Mouse (Mus musculus): Measurements from ENCODE around the gene Gm3618. TPM values are rescaled to one million over a fixed set of nuclear protein-coding genes. Genes with fewer than 3 reads are reported as not detected.
"Not testable (repeated sequence)": the region's sequence is repeated elsewhere in the genome, so short reads cannot be mapped to it uniquely, and the experiment has no call there.

Gm3618 gene
- total RNA-seq (2014; fragmentation: Nextera tagmentation) (not detected in 2 replicates), total RNA-seq (2017) (not detected in 2 replicates), polyA plus RNA-seq (2012) (not detected in 2 replicates)

- H3K9me3 ChIP-seq (replicated peaks); H3K36me3 ChIP-seq (replicated peaks); H3K27me3 ChIP-seq (ENCODE audit: insufficient read depth, low read length); DNase-seq (ENCODE audit: low spot score); H3K4me3 ChIP-seq (ENCODE audit: low read depth, low read length); H3K4me1 ChIP-seq (ENCODE audit: insufficient read depth, low read depth, low read length); ATAC-seq (ENCODE audit: extremely low read depth, insufficient number of reproducible peaks, low FRiP score, poor library complexity, severe bottlenecking): not testable (repeated sequence)
Observed at GRCm38 (mm10) chr14:6343578-6343977, at the start of gene Gm3618. Gene Gm3618 (minus strand): TSS chr14:6343678.

DNA sequence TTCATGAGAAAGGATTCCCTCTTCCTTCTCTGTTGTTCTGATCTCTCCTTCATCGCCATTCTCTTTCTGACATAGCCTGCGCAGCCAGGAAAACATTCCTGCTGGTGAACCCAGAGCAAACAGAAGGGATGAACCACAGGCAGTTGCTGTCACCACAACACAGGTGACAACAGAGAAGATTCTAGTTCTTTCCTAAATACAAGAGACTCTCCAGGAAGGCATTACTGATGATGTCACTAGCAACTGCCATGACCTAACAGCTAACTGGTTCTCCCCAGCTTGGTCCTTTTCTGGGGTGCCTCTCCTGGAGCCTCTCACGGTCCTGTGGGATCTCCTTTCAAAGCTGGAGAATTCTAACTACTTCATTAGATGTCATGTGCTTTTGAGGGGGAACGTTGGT lies 46.7 kb upstream of the Gm3618 start, which contains the start of gene Gm16440:
Gm16440 (minus strand) TSS at position 101 of the 400 bp plus-strand sequence.
- not testable (repeated sequence) for H3K9me3 ChIP-seq (replicated peaks); ATAC-seq (ENCODE audit: extremely low read depth, insufficient number of reproducible peaks, low FRiP score, poor library complexity, severe bottlenecking); H3K27me3 ChIP-seq (ENCODE audit: insufficient read depth, low read length); H3K4me3 ChIP-seq (ENCODE audit: low read depth, low read length); H3K4me1 ChIP-seq (ENCODE audit: insufficient read depth, low read depth, low read length); DNase-seq (ENCODE audit: low spot score); H3K36me3 ChIP-seq (replicated peaks)

DNA sequence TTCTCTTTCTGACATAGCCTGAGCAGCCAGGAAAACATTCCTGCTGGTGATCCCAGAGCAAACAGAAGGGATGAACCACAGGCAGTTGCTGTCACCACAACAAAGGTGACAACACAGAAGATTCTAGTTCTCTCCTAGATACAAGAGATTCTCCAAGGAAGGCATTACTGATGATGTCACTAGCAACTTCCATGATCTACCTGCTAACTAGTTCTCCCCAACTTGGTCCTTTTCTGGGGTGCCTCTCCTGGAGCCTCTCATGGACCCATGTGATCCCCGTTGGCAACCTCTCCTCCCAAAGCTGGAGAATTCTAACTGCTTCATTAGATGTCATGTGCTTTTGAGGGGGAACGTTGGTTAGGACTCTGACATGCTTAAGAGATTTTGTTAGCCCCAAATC lies 38.7 kb downstream of the Gm3618 start, which contains the start of gene Gm21103:
Gm21103 (minus strand) TSS at position 101 of the 400 bp plus-strand sequence.
- not testable (repeated sequence) for H3K27me3 ChIP-seq (ENCODE audit: insufficient read depth, low read length); H3K4me1 ChIP-seq (ENCODE audit: insufficient read depth, low read depth, low read length); H3K4me3 ChIP-seq (ENCODE audit: low read depth, low read length); ATAC-seq (ENCODE audit: extremely low read depth, insufficient number of reproducible peaks, low FRiP score, poor library complexity, severe bottlenecking); H3K36me3 ChIP-seq (replicated peaks); H3K9me3 ChIP-seq (replicated peaks); DNase-seq (ENCODE audit: low spot score)

GRCm38 (mm10) chr14:6286931-6287715 lies 56.4 kb downstream of the Gm3618 start, which contains the start of gene Gm3411:
Gene Gm3411 (minus strand): TSS chr14:6287250.
- not testable (repeated sequence) for H3K4me3 ChIP-seq (ENCODE audit: low read depth, low read length); H3K36me3 ChIP-seq (replicated peaks); H3K27me3 ChIP-seq (ENCODE audit: insufficient read depth, low read length); H3K4me1 ChIP-seq (ENCODE audit: insufficient read depth, low read depth, low read length); H3K9me3 ChIP-seq (replicated peaks); ATAC-seq (ENCODE audit: extremely low read depth, insufficient number of reproducible peaks, low FRiP score, poor library complexity, severe bottlenecking); DNase-seq (ENCODE audit: low spot score)

Other genes starting within 250 kb of the Gm3618 start
- gene Gm8206, start 249.7 kb downstream of the Gm3618 start, total RNA-seq (2014; fragmentation: Nextera tagmentation) = not detected in 2 replicates
- 0.11 TPM in 1 of 2 replicates, not detected in the other for gene Gm8206, start 249.7 kb downstream of the Gm3618 start, total RNA-seq (2017)
- gene Gm8206, start 249.7 kb downstream of the Gm3618 start, polyA plus RNA-seq (2012) = not detected in 2 replicates
- not detected in 2 replicates for gene Gm3468, start 235.0 kb downstream of the Gm3618 start, total RNA-seq (2014; fragmentation: Nextera tagmentation)
- not detected in 2 replicates for gene Gm3468, start 235.0 kb downstream of the Gm3618 start, total RNA-seq (2017)
- not detected in 2 replicates for gene Gm3468, start 235.0 kb downstream of the Gm3618 start, polyA plus RNA-seq (2012)
- not detected in 2 replicates for gene Gm3476, start 217.9 kb downstream of the Gm3618 start, total RNA-seq (2014; fragmentation: Nextera tagmentation)
- gene Gm3476, start 217.9 kb downstream of the Gm3618 start, total RNA-seq (2017) = not detected in 2 replicates
- not detected in 2 replicates for gene Gm3476, start 217.9 kb downstream of the Gm3618 start, polyA plus RNA-seq (2012)
- not detected in 2 replicates for gene Gm21560, start 124.4 kb downstream of the Gm3618 start, total RNA-seq (2014; fragmentation: Nextera tagmentation)
- gene Gm21560, start 124.4 kb downstream of the Gm3618 start, total RNA-seq (2017) = not detected in 2 replicates
- not detected in 2 replicates for gene Gm21560, start 124.4 kb downstream of the Gm3618 start, polyA plus RNA-seq (2012)
- not detected in 2 replicates for gene Gm3411, start 56.4 kb downstream of the Gm3618 start, total RNA-seq (2014; fragmentation: Nextera tagmentation)
- gene Gm3411, start 56.4 kb downstream of the Gm3618 start, total RNA-seq (2017) = 0.35 and 1.0 TPM in 2 replicates
- not detected in 2 replicates for gene Gm3411, start 56.4 kb downstream of the Gm3618 start, polyA plus RNA-seq (2012)
- not detected in 2 replicates for gene Gm21103, start 38.8 kb downstream of the Gm3618 start, total RNA-seq (2014; fragmentation: Nextera tagmentation)
- gene Gm21103, start 38.8 kb downstream of the Gm3618 start, total RNA-seq (2017) = not detected in 2 replicates
- not detected in 2 replicates for gene Gm21103, start 38.8 kb downstream of the Gm3618 start, polyA plus RNA-seq (2012)
- not detected in 2 replicates for gene Gm16440, start 46.6 kb upstream of the Gm3618 start, total RNA-seq (2014; fragmentation: Nextera tagmentation)
- gene Gm16440, start 46.6 kb upstream of the Gm3618 start, total RNA-seq (2017) = not detected in 2 replicates
- gene Gm16440, start 46.6 kb upstream of the Gm3618 start, polyA plus RNA-seq (2012) = not detected in 2 replicates
- not detected in 2 replicates for gene Gm3591, start 68.8 kb upstream of the Gm3618 start, total RNA-seq (2014; fragmentation: Nextera tagmentation)
- gene Gm3591, start 68.8 kb upstream of the Gm3618 start, total RNA-seq (2017) = 0.71 TPM in 1 of 2 replicates, not detected in the other
- gene Gm3591, start 68.8 kb upstream of the Gm3618 start, polyA plus RNA-seq (2012) = not detected in 2 replicates
- not detected in 2 replicates for gene Gm3594, start 100.9 kb upstream of the Gm3618 start, total RNA-seq (2014; fragmentation: Nextera tagmentation)
- gene Gm3594, start 100.9 kb upstream of the Gm3618 start, total RNA-seq (2017) = 0.22 and 0.58 TPM in 2 replicates
- not detected in 2 replicates for gene Gm3594, start 100.9 kb upstream of the Gm3618 start, polyA plus RNA-seq (2012)
- gene Gm8356, start 193.6 kb upstream of the Gm3618 start, total RNA-seq (2014; fragmentation: Nextera tagmentation) = not detected in 2 replicates
- gene Gm8356, start 193.6 kb upstream of the Gm3618 start, total RNA-seq (2017) = not detected in 2 replicates
- not detected in 2 replicates for gene Gm8356, start 193.6 kb upstream of the Gm3618 start, polyA plus RNA-seq (2012)
- gene Gm3629, start 246.9 kb upstream of the Gm3618 start, total RNA-seq (2014; fragmentation: Nextera tagmentation) = not detected in 2 replicates
- gene Gm3629, start 246.9 kb upstream of the Gm3618 start, total RNA-seq (2017) = 0.33 TPM in 1 of 2 replicates, not detected in the other
- not detected in 2 replicates for gene Gm3629, start 246.9 kb upstream of the Gm3618 start, polyA plus RNA-seq (2012)

Measured in G1E (cell line).